In the genomic region with DNA sequence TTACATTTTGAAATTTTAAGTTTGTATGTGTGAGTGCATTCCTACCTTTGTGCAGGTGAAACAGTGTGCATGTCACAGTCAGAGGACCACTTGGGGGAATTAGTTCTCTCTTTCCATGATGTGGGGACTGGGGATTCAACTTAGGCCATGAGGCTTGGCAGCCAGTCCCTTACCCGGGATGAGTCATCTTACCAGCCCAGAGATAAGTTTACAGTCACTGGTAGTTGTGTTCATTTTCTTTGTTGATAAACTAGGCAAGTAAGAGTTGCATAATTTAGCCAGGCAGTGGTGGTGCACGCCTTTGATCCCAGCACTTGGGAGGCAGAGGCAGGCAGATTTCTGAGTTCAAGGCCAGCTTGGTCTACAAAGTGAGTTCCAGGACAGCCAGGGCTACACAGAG, we compare ENCODE assay signal across 19 mouse cellular contexts.
"Had no signal": no experiment of that assay in that cellular context is flagged by ENCODE, and none has a peak within 500 bp of the region (broad histone marks: within the 10 kb centered on the region; RNA-seq: fewer than 3 reads in every experiment).

No protein-coding gene starts in this region.

- H3K4me3 ChIP-seq: midbrain, embryonic 10.5 days; midbrain, embryonic 12.5 days; myocyte; neural tube, embryonic 13.5 days; neural tube, embryonic 15.5 days had no signal

- H3K27me3 ChIP-seq: midbrain, embryonic 12.5 days; neural tube, embryonic 13.5 days; neural tube, embryonic 15.5 days had no signal

- DNase-seq: lung, adult 18-20 months; lung, embryonic 14.5 days; lung, postnatal 10 days; lung, postnatal 4 days; midbrain, embryonic 14.5 days; retina, postnatal 1 day; right cerebral cortex, adult 18-20 months; right cerebral cortex, postnatal 25 days; right cerebral cortex, postnatal 4 days; spleen, adult 18-20 months; thymus, adult 2 months; thymus, postnatal 25 days; thymus, postnatal 4 days had no signal

- H3K27ac ChIP-seq: midbrain, embryonic 10.5 days; midbrain, embryonic 12.5 days; neural tube, embryonic 13.5 days; neural tube, embryonic 15.5 days had no signal

- ATAC-seq: midbrain, embryonic 16.5 days had no signal

- H3K4me2 ChIP-seq: lung, embryonic 14.5 days; midbrain, embryonic 12.5 days; neural tube, embryonic 13.5 days; neural tube, embryonic 15.5 days had no signal

- H3K9ac ChIP-seq: lung, embryonic 14.5 days; midbrain, embryonic 12.5 days; neural tube, embryonic 13.5 days; neural tube, embryonic 15.5 days had no signal

- H3K9me3 ChIP-seq: midbrain, embryonic 10.5 days; midbrain, embryonic 12.5 days; neural tube, embryonic 13.5 days; neural tube, embryonic 15.5 days had no signal
